Mouse (Mus musculus) kidney, postnatal 25 days (tissue): ENCODE measurements around the gene Cep78.

Experiments used
- DNase-seq, 2 experiments: peaks; one replicate each; pipeline ENCODE4 v3.0.0; 2021; ENCODE audit warnings: mixed read lengths in 2 of 2

The Cep78 gene

GRCm38 (mm10) chr19:15908016-15908415 lies 76.8 kb downstream of the Cep78 start:
- peak; percentile 53 to 63 for DNase-seq
